Mouse (Mus musculus): Measurements from ENCODE around the gene Treml2.

DNA sequence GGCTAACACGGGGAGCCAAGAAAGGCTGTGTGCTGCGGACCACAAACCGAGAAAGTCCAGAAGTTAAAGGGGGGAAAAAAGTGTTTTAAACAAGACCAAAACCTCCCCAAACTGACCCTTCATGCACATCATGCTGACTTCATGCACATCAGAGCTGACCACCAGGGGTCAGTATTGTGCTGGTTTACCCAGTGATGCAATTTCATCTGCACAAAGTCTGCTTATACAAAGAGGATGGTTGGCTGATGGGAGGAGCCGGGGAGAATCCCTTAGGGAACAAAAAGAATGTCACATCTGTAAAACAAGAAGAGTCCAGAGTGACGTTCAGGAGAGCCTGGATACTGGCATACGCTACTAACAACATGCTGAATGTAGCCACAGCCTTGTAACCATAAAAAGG, 24.4 kb upstream of the Treml2 start:
- TF ChIP-seq CTCF (IDR thresholded peaks at IDR 0.05; ENCODE audit: low read depth, low read length) (peak; percentile 29), POLR2A (IDR thresholded peaks at IDR 0.05; ENCODE audit: insufficient read depth, low read length) (no peak), EP300 (IDR thresholded peaks at IDR 0.05; ENCODE audit: insufficient read depth, low read depth, low read length) (no peak)
